Mouse (Mus musculus) heart, postnatal 0 days (tissue): ENCODE data around the gene Nol12.

Source experiments
- CTCF ChIP-seq: IDR thresholded peaks from 2 replicates; pipeline ENCODE4 v1.5.1; 2016; ENCODE audit warnings: antibody characterized with exemption, control low read depth, low read depth
- EP300 ChIP-seq: IDR thresholded peaks from 2 replicates; pipeline ENCODE4 v1.6.1; 2016; ENCODE audit warnings: antibody characterized with exemption, low read depth

- TF ChIP-seq CTCF (no peak), EP300 (no peak)
Measured at GRCm38 (mm10) chr15:78899740-78900584, 34.8 kb upstream of the Nol12 start, which contains the start of gene Sh3bp1.
